Mouse (Mus musculus): ENCODE measurements around the gene Krt88. TPM values are rescaled to one million over a fixed set of nuclear protein-coding genes. Genes with fewer than 3 reads are reported as not detected.

The Krt88 gene
- total and polyA plus RNA-seq, 3 experiments = not detected

DNA sequence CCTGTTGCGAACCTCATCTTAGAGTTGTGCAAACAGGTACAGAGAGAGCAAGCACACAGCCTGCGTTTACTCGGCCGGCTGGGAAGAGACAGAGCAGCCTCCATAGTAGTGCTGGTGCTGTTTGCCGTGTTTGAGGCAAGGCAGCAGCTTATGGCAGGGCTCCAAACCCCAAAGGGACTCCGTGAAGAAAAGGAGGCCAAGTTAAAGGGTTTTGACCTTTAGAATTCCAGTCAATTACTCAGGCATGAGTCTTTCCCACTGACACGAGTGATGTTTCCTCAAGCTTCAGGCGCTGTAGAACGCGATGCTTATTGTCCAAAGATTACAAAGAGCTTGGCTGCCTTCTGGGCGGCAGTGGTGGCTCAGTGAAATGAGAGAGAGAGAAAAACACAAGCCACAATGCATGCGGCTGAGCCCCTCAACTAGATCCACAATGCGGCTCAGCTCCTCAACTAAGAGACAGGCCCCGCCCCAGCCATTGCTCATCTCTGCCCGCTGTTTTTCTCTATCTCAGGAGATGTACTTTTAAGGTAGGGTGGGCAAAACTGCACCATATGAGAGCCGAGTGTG is 10.9 kb downstream of the Krt88 start:
- Histone ChIP-seq H3K27ac (no peak overlapping the region), H3K79me2 (replicated peaks; ENCODE audit: control insufficient read depth, insufficient read depth, low read length) (no peaks in the 10 kb centered on the region), H3K4me1 (ENCODE audit: control insufficient read depth, insufficient read depth, low read length) (no peaks in the 10 kb centered on the region), H3K4me3 (no peak overlapping the region), H3K36me3 (ENCODE audit: control insufficient read depth, insufficient read depth, low read length) (no peaks in the 10 kb centered on the region), H3K9ac (ENCODE audit: low read depth, low read length) (no peak overlapping the region), H3K27me3 (ENCODE audit: control insufficient read depth, insufficient read depth, low read length) (no peaks in the 10 kb centered on the region)
- WGBS = 59% methylated on average over 16 of the region's 16 CpGs
- TF ChIP-seq EP300 (IDR thresholded peaks at IDR 0.05; ENCODE audit: insufficient read depth, low read depth, low read length) = no peak
- TF ChIP-seq CTCF (IDR thresholded peaks at IDR 0.05) = no peak
- intact Hi-C loops (cut with DNase I) = no loop called here
- no peak for DNase-seq

GRCm38 (mm10) chr15:101459283-101459682 is 11.7 kb downstream of the Krt88 start:
- Histone ChIP-seq H3K79me2 (replicated peaks; ENCODE audit: control insufficient read depth, insufficient read depth, low read length) (no peaks in the 10 kb centered on the region), H3K27me3 (ENCODE audit: control insufficient read depth, insufficient read depth, low read length) (no peaks in the 10 kb centered on the region), H3K36me3 (ENCODE audit: control insufficient read depth, insufficient read depth, low read length) (no peaks in the 10 kb centered on the region), H3K4me3 (no peak overlapping the region), H3K27ac (no peak overlapping the region), H3K4me1 (ENCODE audit: control insufficient read depth, insufficient read depth, low read length) (no peaks in the 10 kb centered on the region), H3K9ac (ENCODE audit: low read depth, low read length) (no peak overlapping the region)
- TF ChIP-seq EP300 (IDR thresholded peaks at IDR 0.05; ENCODE audit: insufficient read depth, low read depth, low read length) (no peak), CTCF (IDR thresholded peaks at IDR 0.05) (no peak), POLR2A (IDR thresholded peaks at IDR 0.05; ENCODE audit: insufficient read depth, low read depth, low read length) (no peak)
- 80% methylated on average over 14 of the region's 14 CpGs for WGBS
- DNase-seq = no peak
- intact Hi-C loops (cut with DNase I) = no loop called here

DNA sequence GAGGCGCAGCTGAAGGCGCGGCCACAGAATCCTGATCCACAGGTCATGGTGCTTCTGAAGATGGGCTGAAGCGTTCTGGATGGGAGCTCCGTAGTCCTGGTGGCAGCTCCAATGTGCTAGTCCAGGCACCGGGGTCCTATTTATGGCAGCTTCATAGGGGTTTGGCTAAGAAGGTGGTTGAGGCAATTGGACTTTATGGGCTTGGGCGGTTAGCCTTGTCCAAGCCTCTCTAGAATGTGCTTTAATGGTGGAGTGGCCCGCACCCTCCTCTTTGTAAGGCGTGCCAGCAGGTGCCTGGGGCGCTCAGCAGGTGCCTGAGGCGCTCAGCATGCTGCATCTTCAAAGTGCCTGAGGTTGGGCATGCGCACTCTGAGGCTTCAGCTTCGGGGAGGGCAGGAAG is 16.1 kb downstream of the Krt88 start, which contains the start of gene Krt81:
Gene Krt81 (minus strand): TSS at position 101 of the 400 bp plus-strand sequence.
- DNase-seq = no peak
- WGBS = 78% methylated on average over 13 of the region's 13 CpGs
- Histone ChIP-seq H3K36me3 (ENCODE audit: control insufficient read depth, insufficient read depth, low read length) (no peaks in the 10 kb centered on the region), H3K4me3 (no peak within 1 kb of the TSS), H3K4me1 (ENCODE audit: control insufficient read depth, insufficient read depth, low read length) (no peaks in the 10 kb centered on the region), H3K27me3 (ENCODE audit: control insufficient read depth, insufficient read depth, low read length) (no peaks in the 10 kb centered on the region), H3K9ac (ENCODE audit: low read depth, low read length) (no peak within 1 kb of the TSS), H3K79me2 (replicated peaks; ENCODE audit: control insufficient read depth, insufficient read depth, low read length) (no peaks in the 10 kb centered on the region), H3K27ac (no peak within 1 kb of the TSS)
- intact Hi-C loops (cut with DNase I) = no loop called here
- TF ChIP-seq CTCF (IDR thresholded peaks at IDR 0.05) (no peak), EP300 (IDR thresholded peaks at IDR 0.05; ENCODE audit: insufficient read depth, low read depth, low read length) (no peak), POLR2A (IDR thresholded peaks at IDR 0.05; ENCODE audit: insufficient read depth, low read depth, low read length) (no peak)

- Histone ChIP-seq H3K79me2 (replicated peaks; ENCODE audit: control insufficient read depth, insufficient read depth, low read length) (no peaks in the 10 kb centered on the region), H3K27me3 (ENCODE audit: control insufficient read depth, insufficient read depth, low read length) (no peaks in the 10 kb centered on the region), H3K9ac (ENCODE audit: low read depth, low read length) (no peak overlapping the region), H3K4me3 (no peak overlapping the region), H3K36me3 (ENCODE audit: control insufficient read depth, insufficient read depth, low read length) (no peaks in the 10 kb centered on the region), H3K4me1 (ENCODE audit: control insufficient read depth, insufficient read depth, low read length) (no peaks in the 10 kb centered on the region), H3K27ac (no peak overlapping the region)
- no peak for DNase-seq
- TF ChIP-seq POLR2A (IDR thresholded peaks at IDR 0.05; ENCODE audit: insufficient read depth, low read depth, low read length) (no peak), EP300 (IDR thresholded peaks at IDR 0.05; ENCODE audit: insufficient read depth, low read depth, low read length) (no peak), CTCF (IDR thresholded peaks at IDR 0.05) (no peak)
- intact Hi-C loops (cut with DNase I) = no loop called here
- WGBS = 66% methylated on average over 4 of the region's 4 CpGs
Observed at GRCm38 (mm10) chr15:101469093-101469492, 21.5 kb downstream of the Krt88 start.

GRCm38 (mm10) chr15:101472952-101473528 is 25.5 kb downstream of the Krt88 start, which contains the start of gene Krt86:
Gene Krt86, plus strand, starts transcription at chr15:101473478.
- no peaks in the 10 kb centered on the region for H3K79me2 ChIP-seq (replicated peaks; ENCODE audit: control insufficient read depth, insufficient read depth, low read length)
- intact Hi-C loops (cut with DNase I) = no loop called here
- whole genome bisulfite sequencing = 22% methylated on average over 10 of the region's 10 CpGs
- H3K4me3 ChIP-seq = no peak within 1 kb of the TSS
- H3K36me3 ChIP-seq (ENCODE audit: control insufficient read depth, insufficient read depth, low read length) = no peaks in the 10 kb centered on the region
- H3K9ac ChIP-seq (ENCODE audit: low read depth, low read length) = no peak within 1 kb of the TSS
- no peaks in the 10 kb centered on the region for H3K27me3 ChIP-seq (ENCODE audit: control insufficient read depth, insufficient read depth, low read length)
- no peak for TF ChIP-seq EP300 (IDR thresholded peaks at IDR 0.05; ENCODE audit: insufficient read depth, low read depth, low read length)
- no peak within 1 kb of the TSS for H3K27ac ChIP-seq
- DNase-seq = no peak
- no peaks in the 10 kb centered on the region for H3K4me1 ChIP-seq (ENCODE audit: control insufficient read depth, insufficient read depth, low read length)

DNA sequence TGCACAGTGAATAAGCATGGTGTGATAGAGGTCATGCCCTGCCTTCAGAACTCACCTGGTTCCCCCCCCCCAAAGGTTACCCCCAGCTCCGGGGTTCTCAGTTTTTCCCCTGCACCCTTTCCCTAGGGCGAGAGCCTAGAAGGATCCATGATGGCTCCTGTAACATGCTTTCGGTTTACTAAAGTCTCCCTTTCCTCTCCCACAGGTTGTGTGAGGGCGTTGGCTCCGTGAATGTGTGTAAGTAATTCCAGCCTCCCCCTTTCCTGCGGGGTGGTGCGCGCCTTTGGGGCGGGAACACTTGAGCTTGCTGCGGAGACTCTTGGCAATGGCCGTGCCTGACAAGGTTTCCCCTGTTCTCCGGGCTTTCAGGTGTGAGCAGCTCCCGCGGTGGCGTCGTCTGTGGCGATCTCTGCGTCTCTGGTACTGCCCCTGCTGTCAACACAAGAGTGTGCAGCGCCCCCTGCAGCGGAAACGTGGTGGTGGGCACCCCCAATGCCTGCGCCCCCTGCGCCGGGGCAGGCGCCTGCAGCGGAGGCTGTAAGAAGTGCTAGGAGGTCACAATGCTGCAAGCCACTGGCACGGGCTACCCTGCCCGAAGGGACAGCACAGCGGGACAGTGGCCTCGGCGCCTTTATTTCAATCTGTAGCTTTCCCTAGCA is 31.6 kb downstream of the Krt88 start:
- Histone ChIP-seq H3K79me2 (replicated peaks; ENCODE audit: control insufficient read depth, insufficient read depth, low read length) (no peaks in the 10 kb centered on the region), H3K9ac (ENCODE audit: low read depth, low read length) (no peak overlapping the region), H3K4me1 (ENCODE audit: control insufficient read depth, insufficient read depth, low read length) (no peaks in the 10 kb centered on the region), H3K36me3 (ENCODE audit: control insufficient read depth, insufficient read depth, low read length) (no peaks in the 10 kb centered on the region), H3K27me3 (ENCODE audit: control insufficient read depth, insufficient read depth, low read length) (no peaks in the 10 kb centered on the region), H3K27ac (no peak overlapping the region), H3K4me3 (peak overlapping the region; percentile 26; the same call in 1 of the 2 replicates)
- intact Hi-C loops (cut with DNase I) = no loop called here
- WGBS = 8% methylated on average over 31 of the region's 31 CpGs
- TF ChIP-seq EP300 (IDR thresholded peaks at IDR 0.05; ENCODE audit: insufficient read depth, low read depth, low read length) (no peak), CTCF (IDR thresholded peaks at IDR 0.05) (peak; percentile 57), POLR2A (IDR thresholded peaks at IDR 0.05; ENCODE audit: insufficient read depth, low read depth, low read length) (no peak)
- peak; percentile 35 to 50 for DNase-seq
